ENCODE assay signal across 22 mouse cellular contexts in the genomic region with DNA sequence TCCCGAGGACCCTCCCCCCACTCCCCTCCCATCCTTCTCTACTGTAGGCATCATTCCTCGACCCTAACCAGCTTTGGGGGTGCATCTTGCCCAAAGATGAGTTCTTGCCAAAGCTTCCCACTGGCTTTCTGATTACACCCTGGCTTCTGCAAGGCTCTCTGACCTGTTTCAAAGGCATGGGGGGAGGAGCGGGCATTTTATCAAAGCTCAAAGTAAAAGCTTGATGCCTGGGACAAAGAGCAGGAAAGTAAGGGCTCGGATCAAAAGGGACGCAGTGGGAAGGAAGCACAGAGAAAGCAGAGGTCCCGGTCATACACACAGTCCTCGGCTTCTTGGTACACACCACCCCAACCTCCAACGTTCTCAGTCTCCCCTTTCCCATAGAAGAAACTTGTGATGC. TPM values are rescaled to one million over a fixed set of nuclear protein-coding genes. Genes with fewer than 3 reads are reported as not detected.
DNase-seq lines count a peak whose midpoint lies in the region; ATAC-seq lines count a peak whose summit lies in the region.
"Had no signal": no experiment of that assay in that cellular context is flagged by ENCODE, and none has a peak within 500 bp of the region (broad histone marks: within the 10 kb centered on the region; RNA-seq: fewer than 3 reads in every experiment).

No protein-coding gene starts in this region.

- 43% methylated on average over 8 of the region's 8 CpGs for WGBS in midbrain, embryonic 11.5 days
- 42% methylated on average over 8 of the region's 8 CpGs for WGBS in midbrain, embryonic 13.5 days

- intact Hi-C loops in heart, postnatal 10 days (cut with DNase I), result no loop called here

- no peaks in the 10 kb centered on the region for H3K36me3 ChIP-seq in midbrain, embryonic 11.5 days (ENCODE audit: control insufficient read depth, insufficient read depth, low read length)
- no peaks in the 10 kb centered on the region for H3K36me3 ChIP-seq in midbrain, embryonic 13.5 days
- H3K36me3 ChIP-seq: embryonic facial prominence, embryonic 15.5 days; forebrain, embryonic 12.5 days; G1E; heart, embryonic 15.5 days; hindbrain, embryonic 10.5 days had no signal

- no peak overlapping the region for H3K4me3 ChIP-seq in midbrain, embryonic 11.5 days (ENCODE audit: low read depth, low read length)
- H3K4me3 ChIP-seq in midbrain, embryonic 13.5 days (replicated peaks), result no peak overlapping the region
- H3K4me3 ChIP-seq: embryonic facial prominence, embryonic 15.5 days; erythroblast, embryonic 14.5 days; forebrain, embryonic 12.5 days; gastrocnemius, adult 2 months; heart, embryonic 15.5 days; hindbrain, embryonic 10.5 days had no signal

- no peak for ATAC-seq in midbrain, embryonic 11.5 days (ENCODE audit: low FRiP score)
- ATAC-seq in midbrain, embryonic 13.5 days, result no peak
- ATAC-seq: CD4-positive, CD25-positive, alpha-beta regulatory T cell, adult 4 months had no signal

- H3K9ac ChIP-seq in midbrain, embryonic 11.5 days (ENCODE audit: low read length), result no peak overlapping the region
- H3K9ac ChIP-seq in midbrain, embryonic 13.5 days (replicated peaks), result no peak overlapping the region
- H3K9ac ChIP-seq: embryonic facial prominence, embryonic 15.5 days; forebrain, embryonic 12.5 days; heart, embryonic 15.5 days; hindbrain, embryonic 14.5 days had no signal

- peaks cover 4% of the 10 kb centered on the region; the same call in 1 of the 2 replicates for H3K4me1 ChIP-seq in midbrain, embryonic 11.5 days (ENCODE audit: control insufficient read depth, insufficient read depth, low read length)
- H3K4me1 ChIP-seq in midbrain, embryonic 13.5 days (replicated peaks), result peaks cover 10% of the 10 kb centered on the region; the same call in 1 of the 2 replicates
- H3K4me1 ChIP-seq: embryonic facial prominence, embryonic 15.5 days had no signal

- peak; percentile 21 for DNase-seq in adrenal gland, adult 2 months
- DNase-seq in adrenal gland, postnatal 4 days (ENCODE audit: low spot score in 2 of 2), result no peak
- peak; percentile 75 for DNase-seq in heart, adult 11 months
- DNase-seq in heart, postnatal 10 days, result no peak
- peak; percentile 3 for DNase-seq in kidney, postnatal 10 days
- no peak for DNase-seq in kidney, postnatal 14 days
- peak; percentile 73 for DNase-seq in midbrain, embryonic 11.5 days (ENCODE audit: low spot score, missing footprints)
- DNase-seq: adrenal gland, postnatal 25 days; B cell, adult 2 months; cerebellum, postnatal 10 days; gastrocnemius, adult 2 months; gastrocnemius, postnatal 25 days had no signal

- H3K27ac ChIP-seq in midbrain, embryonic 11.5 days (ENCODE audit: low read depth, low read length), result no peak overlapping the region
- no peak overlapping the region for H3K27ac ChIP-seq in midbrain, embryonic 13.5 days
- H3K27ac ChIP-seq: embryonic facial prominence, embryonic 15.5 days; forebrain, embryonic 12.5 days; gastrocnemius, adult 2 months; heart, embryonic 15.5 days; hindbrain, embryonic 10.5 days; hindbrain, embryonic 14.5 days had no signal

- H3K27me3 ChIP-seq in midbrain, embryonic 11.5 days (ENCODE audit: control insufficient read depth, insufficient read depth, low read length), result no peaks in the 10 kb centered on the region
- no peaks in the 10 kb centered on the region for H3K27me3 ChIP-seq in midbrain, embryonic 13.5 days
- H3K27me3 ChIP-seq: embryonic facial prominence, embryonic 15.5 days; forebrain, embryonic 12.5 days; heart, embryonic 15.5 days had no signal

- H3K9me3 ChIP-seq in midbrain, embryonic 11.5 days (ENCODE audit: control insufficient read depth, low read length), result no peaks in the 10 kb centered on the region
- no peaks in the 10 kb centered on the region for H3K9me3 ChIP-seq in midbrain, embryonic 13.5 days
- H3K9me3 ChIP-seq: embryonic facial prominence, embryonic 15.5 days; forebrain, embryonic 12.5 days; G1E; heart, embryonic 15.5 days; hindbrain, embryonic 10.5 days had no signal

- no peak overlapping the region for H3K4me2 ChIP-seq in midbrain, embryonic 11.5 days
- no peak overlapping the region for H3K4me2 ChIP-seq in midbrain, embryonic 13.5 days (replicated peaks)
- H3K4me2 ChIP-seq: embryonic facial prominence, embryonic 15.5 days; forebrain, embryonic 12.5 days; heart, embryonic 11.5 days; heart, embryonic 15.5 days; hindbrain, embryonic 14.5 days had no signal

RNA-seq across cellular contexts. Expression of gene Nutf2-ps1, which starts 14.7 kb away (rescaled TPM):
- 10 to 100 TPM; 72.7 to 98.1 TPM for total RNA-seq in adrenal gland, adult 2 months (2021)
- 72.0 and 89.9 TPM in 2 replicates for polyA plus RNA-seq in adrenal gland, adult 2 months (2012; rRNA removed)
- total RNA-seq in adrenal gland, postnatal 4 days (2021), result 10 to 100 TPM; 88.1 to 98.9 TPM
- total RNA-seq in heart, postnatal 10 days (2021), result 100 to 1,000 TPM in 1 of 2 experiments, 10 to 100 TPM in 1; 81.9 to 104 TPM
- polyA plus RNA-seq in midbrain, embryonic 11.5 days (2014; fragmentation: Nextera tagmentation; extraction: Ambion mirVana), result 516 and 544 TPM in 2 replicates
- polyA plus RNA-seq in midbrain, embryonic 13.5 days (2015; fragmentation: Nextera tagmentation; extraction: Ambion mirVana), result 316 and 335 TPM in 2 replicates

RNA-seq across cellular contexts. Expression of gene Smc3, which starts 26.1 kb away (rescaled TPM):
- total RNA-seq in adrenal gland, adult 2 months (2021), result 10 to 100 TPM; 28.8 to 32.0 TPM
- polyA plus RNA-seq in adrenal gland, adult 2 months (2012; rRNA removed), result 2.2 and 2.5 TPM in 2 replicates
- 10 to 100 TPM; 49.4 to 55.9 TPM for total RNA-seq in adrenal gland, postnatal 4 days (2021)
- total RNA-seq in heart, postnatal 10 days (2021), result 10 to 100 TPM; 26.3 to 29.6 TPM
- 95.1 and 102 TPM in 2 replicates for polyA plus RNA-seq in midbrain, embryonic 11.5 days (2014; fragmentation: Nextera tagmentation; extraction: Ambion mirVana)
- polyA plus RNA-seq in midbrain, embryonic 13.5 days (2015; fragmentation: Nextera tagmentation; extraction: Ambion mirVana), result 76.0 and 80.0 TPM in 2 replicates

RNA-seq across cellular contexts. Expression of gene Dusp5, which starts 45.2 kb away (rescaled TPM):
- total RNA-seq in adrenal gland, adult 2 months (2021), result 10 to 100 TPM in 1 of 2 experiments, 1 to 10 TPM in 1; 8.8 to 15.3 TPM
- polyA plus RNA-seq in adrenal gland, adult 2 months (2012; rRNA removed), result 4.5 and 6.5 TPM in 2 replicates
- 1 to 10 TPM; 6.0 to 7.9 TPM for total RNA-seq in adrenal gland, postnatal 4 days (2021)
- total RNA-seq in heart, postnatal 10 days (2021), result 10 to 100 TPM; 10.3 to 14.2 TPM
- 1.9 and 2.9 TPM in 2 replicates for polyA plus RNA-seq in midbrain, embryonic 11.5 days (2014; fragmentation: Nextera tagmentation; extraction: Ambion mirVana)
- polyA plus RNA-seq in midbrain, embryonic 13.5 days (2015; fragmentation: Nextera tagmentation; extraction: Ambion mirVana), result 0.68 and 1.2 TPM in 2 replicates

Comparison
In these comparisons a context has a peak if more than half of its experiments do, and no peak if none do; other contexts are left out.
1. DNase-seq: peak in adrenal gland, adult 2 months (single experiment), heart, adult 11 months (single experiment), kidney, postnatal 10 days (single experiment) and midbrain, embryonic 11.5 days (single experiment); none in adrenal gland, postnatal 4 days (0 of 2), heart, postnatal 10 days (0 of 2) and kidney, postnatal 14 days (single experiment).